Mouse (Mus musculus) forelimb bud, embryonic 11.5 days (tissue): ENCODE data around the gene Pdilt.

Source experiments
- DNase-seq: peaks from one replicate; pipeline ENCODE4 v3.0.0-alpha.2; 2012; ENCODE audit warnings: low read depth, low spot score

The Pdilt gene

GRCm38 (mm10) chr7:119513056-119513455 is 10.2 kb downstream of the Pdilt start:
- DNase-seq: peak; percentile 39

GRCm38 (mm10) chr7:119511143-119511542 is 12.1 kb downstream of the Pdilt start:
- no peak for DNase-seq

GRCm38 (mm10) chr7:119490041-119490780 is 33.1 kb downstream of the Pdilt start:
- no peak for DNase-seq

GRCm38 (mm10) chr7:119486683-119487082 is 36.6 kb downstream of the Pdilt start:
- no peak for DNase-seq

- DNase-seq: no peak
These were observed 39.1 kb downstream of the Pdilt start for GRCm38 (mm10) chr7:119484154-119484553.

- DNase-seq: no peak
These were observed 44.0 kb downstream of the Pdilt start, which contains the start of gene Umod for GRCm38 (mm10) chr7:119479256-119479655. Gene Umod, minus strand, starts transcription at chr7:119479282.

GRCm38 (mm10) chr7:119476500-119477389 is 46.5 kb downstream of the Pdilt start:
- no peak for DNase-seq

GRCm38 (mm10) chr7:119459185-119459584 is 64.1 kb downstream of the Pdilt start, which contains the start of gene Gp2:
Gene Gp2, minus strand, starts transcription at chr7:119459285.
- DNase-seq: no peak

- no peak for DNase-seq
These were observed 69.1 kb downstream of the Pdilt start for GRCm38 (mm10) chr7:119454192-119454591.

GRCm38 (mm10) chr7:119443849-119444248 is 79.4 kb downstream of the Pdilt start:
- no peak for DNase-seq

GRCm38 (mm10) chr7:119441938-119442337 is 81.4 kb downstream of the Pdilt start:
- no peak for DNase-seq
